Mouse (Mus musculus) adrenal gland, adult (tissue): ENCODE measurements around the gene Gpr119.

Experiments
- DNase-seq, 2 experiments: peaks; one replicate each; pipeline ENCODE4 v3.0.0; 2022 to 2023; ENCODE audit warnings: low spot score in 1 of 2; ENCODE audit not compliant: inconsistent age in 2 of 2

Gene Gpr119

DNA sequence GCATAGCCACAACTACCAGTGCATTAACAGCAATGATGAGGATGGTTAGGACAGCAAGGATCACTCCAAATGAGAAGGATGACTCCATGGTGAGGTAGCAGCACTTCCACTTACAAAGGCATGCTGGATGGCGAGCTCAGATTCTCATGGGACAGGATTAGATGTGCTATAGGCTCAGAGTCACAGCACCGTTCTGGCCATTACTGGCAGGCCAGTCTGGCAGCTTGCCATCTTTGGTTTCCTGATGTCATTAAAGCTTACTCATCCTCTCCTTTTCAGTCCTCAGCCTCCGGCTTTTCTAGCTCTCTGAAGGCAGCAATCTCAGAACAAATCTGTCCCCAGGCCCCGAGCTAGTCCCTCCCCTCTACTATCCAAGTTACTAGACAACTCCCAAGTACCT lies at the start of gene Gpr119:
Gpr119 (minus strand) TSS at position 308 of the 400 bp plus-strand sequence.
- peak; percentile 62 to 91 for DNase-seq

GRCm38 (mm10) chrX:48712846-48713245 lies 38.6 kb upstream of the Gpr119 start:
- DNase-seq: no peak

- no peak for DNase-seq
Measured at GRCm38 (mm10) chrX:48709701-48710100, 35.4 kb upstream of the Gpr119 start.

GRCm38 (mm10) chrX:48694864-48695371 lies 20.6 kb upstream of the Gpr119 start, which contains the start of gene Rbmx2:
Gene Rbmx2, plus strand, starts transcription at chrX:48695004.
- DNase-seq: peak; percentile 92 to 95

- no peak for DNase-seq
Measured at GRCm38 (mm10) chrX:48694460-48694859, 20.2 kb upstream of the Gpr119 start.

DNA sequence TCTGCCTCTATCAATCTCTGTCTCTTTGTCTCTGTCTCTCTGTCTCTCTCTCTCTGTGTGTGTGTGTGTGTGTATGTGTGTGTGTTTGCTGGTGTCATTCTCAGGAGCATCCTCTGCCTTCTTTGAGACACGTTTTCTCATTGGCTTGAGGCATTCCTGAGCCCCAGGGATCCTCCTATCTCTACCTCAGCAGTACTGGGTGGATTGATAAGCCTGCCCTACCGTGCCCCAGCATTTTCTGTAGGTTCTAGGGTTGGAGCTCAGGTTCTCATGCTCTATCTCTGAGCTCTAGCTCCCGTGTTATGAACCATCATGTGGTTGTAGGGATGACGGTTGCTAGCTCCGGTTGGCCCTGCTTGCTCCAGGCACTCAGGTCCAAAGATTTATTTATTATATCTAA lies 9.6 kb upstream of the Gpr119 start:
- DNase-seq: no peak

GRCm38 (mm10) chrX:48683451-48683850 lies 9.2 kb upstream of the Gpr119 start:
- DNase-seq: peak; percentile 9 to 74

DNA sequence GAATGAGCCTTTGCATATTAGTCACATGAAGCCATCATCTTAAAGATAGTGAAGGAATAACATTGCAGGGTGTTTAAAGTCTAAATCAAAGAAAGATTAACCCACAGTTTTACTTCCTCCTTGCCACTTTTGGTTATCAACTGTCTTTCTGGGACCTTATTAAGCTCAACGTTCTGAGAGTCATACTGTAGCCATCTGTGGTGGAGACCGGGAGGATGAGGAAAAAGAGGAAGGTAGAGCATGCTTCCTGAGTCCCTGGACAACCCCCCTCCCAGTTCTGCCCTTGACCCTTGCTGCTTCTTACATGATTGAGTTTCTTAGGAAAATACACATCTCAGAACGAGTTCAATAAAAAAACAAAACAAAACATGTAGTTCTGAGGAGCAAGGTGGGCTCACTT lies 2.6 kb downstream of the Gpr119 start:
- DNase-seq: no peak

- no peak for DNase-seq
Measured at GRCm38 (mm10) chrX:48669588-48669987, 4.7 kb downstream of the Gpr119 start.

- DNase-seq: no peak
Measured at GRCm38 (mm10) chrX:48666807-48667206, 7.5 kb downstream of the Gpr119 start.

- peak; percentile 13 to 70 for DNase-seq
Measured at GRCm38 (mm10) chrX:48644122-48644521, 30.2 kb downstream of the Gpr119 start.

- no peak for DNase-seq
Measured at GRCm38 (mm10) chrX:48637032-48637431, 37.2 kb downstream of the Gpr119 start.

- DNase-seq: no peak
Measured at GRCm38 (mm10) chrX:48624054-48624420, 50.2 kb downstream of the Gpr119 start.

DNA sequence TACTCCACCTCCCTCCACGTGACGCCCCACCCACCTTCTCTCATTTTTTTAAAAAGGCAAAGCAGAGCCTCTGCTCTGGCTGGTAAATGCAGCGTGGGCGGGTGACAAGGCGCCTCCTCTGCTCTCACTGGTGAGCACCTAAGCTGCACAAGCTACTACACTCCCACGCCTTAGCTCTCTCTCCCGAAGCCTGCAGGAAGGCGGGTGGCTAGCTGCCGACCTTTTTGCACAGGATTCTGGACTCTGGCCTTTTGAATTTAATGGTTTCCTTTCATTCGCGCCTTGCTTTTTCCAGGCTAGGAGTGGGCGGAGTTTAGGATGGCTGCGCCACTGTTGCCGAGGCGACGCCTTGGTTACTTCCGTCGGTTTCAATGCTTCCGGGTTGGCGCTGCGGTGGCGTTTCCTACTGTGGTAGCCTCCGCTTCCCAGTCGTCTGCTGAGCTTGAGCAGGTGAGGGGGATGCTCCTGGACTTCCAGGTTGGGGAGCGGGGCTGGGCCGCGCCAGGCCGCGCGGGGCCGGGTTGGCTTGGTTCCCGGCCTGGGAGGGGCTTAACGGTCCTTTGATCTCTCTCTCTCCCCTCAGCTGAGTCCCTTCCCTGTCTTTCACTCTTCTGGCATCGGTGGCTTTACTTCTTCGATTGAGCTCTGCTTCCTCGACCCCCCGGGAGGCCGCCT lies 50.8 kb downstream of the Gpr119 start, which contains the start of gene Slc25a14:
Slc25a14 (plus strand) TSS at position 35 of the 675 bp plus-strand sequence.
- peak; percentile 84 to 94 for DNase-seq

GRCm38 (mm10) chrX:48623049-48623378 lies 51.3 kb downstream of the Gpr119 start:
- no peak for DNase-seq
